Mouse (Mus musculus) bone marrow, adult 2 months (tissue): Measurements from ENCODE around the gene Znhit2.

Experiments used
- CTCF ChIP-seq: fragments of 200-500 bp; IDR thresholded peaks from 2 replicates; pipeline ENCODE4 v1.5.1; 2011; ENCODE audit warnings: low read length, control low read depth; ENCODE audit not compliant: control insufficient read depth, insufficient read depth
- POLR2A ChIP-seq: fragments of 200-500 bp; IDR thresholded peaks from 2 replicates; pipeline ENCODE4 v1.6.1; 2011; ENCODE audit warnings: low read depth, mild to moderate bottlenecking, control low read depth, low read length, borderline replicate concordance; ENCODE audit not compliant: control insufficient read depth

DNA sequence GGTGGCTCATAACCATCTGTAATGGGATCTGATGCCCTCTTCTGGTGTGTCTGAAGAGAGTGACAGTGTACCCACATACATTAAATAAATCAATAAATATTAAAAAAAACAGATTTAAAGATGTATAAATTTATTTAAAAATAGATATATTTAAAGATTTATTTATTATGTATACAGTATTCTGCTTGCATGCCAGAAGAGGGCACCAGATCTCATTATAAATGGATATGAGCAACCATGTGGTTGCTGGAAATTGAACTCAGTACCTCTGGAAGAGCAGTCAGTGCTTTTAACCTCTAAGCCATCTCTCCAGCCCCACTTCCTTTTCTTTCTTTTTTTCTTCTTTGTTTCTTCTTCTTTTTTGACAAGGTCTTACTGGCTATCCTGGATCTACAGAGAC lies 21.0 kb upstream of the Znhit2 start:
- TF ChIP-seq POLR2A (no peak), CTCF (no peak)
